Mouse (Mus musculus) liver, embryonic 14.5 days (tissue): ENCODE data around the gene Hoxa6. TPM values are rescaled to one million over a fixed set of nuclear protein-coding genes. Genes with fewer than 3 reads are reported as not detected.

Experiments
- ATAC-seq: fragments of 200-750 bp; cut with Nextera tagmentation; 2 replicates; pipeline ENCODE4 v1.8.0; 2017; ENCODE audit warnings: moderate number of reproducible peaks, mild to moderate bottlenecking, moderate library complexity; ENCODE audit not compliant: insufficient read depth
- DNase-seq, 3 experiments: peaks; one replicate each; pipeline ENCODE4 v3.0.0-alpha.2; 2012 to 2013; ENCODE audit warnings: low read depth in 3 of 3, low spot score in 3 of 3
- H3K27ac ChIP-seq: fragments of 300-500 bp; sonication (generic); 2 replicates; pipeline ENCODE4 v1.5.1; 2014; ENCODE audit warnings: moderate library complexity, mild to moderate bottlenecking, control low read depth, inconsistent platforms
- H3K27me3 ChIP-seq: fragments of 300-500 bp; sonication (generic); 2 replicates; pipeline ENCODE4 v1.6.1; 2014; ENCODE audit warnings: mild to moderate bottlenecking, low read length, moderate library complexity; ENCODE audit not compliant: control insufficient read depth, insufficient read depth
- H3K36me3 ChIP-seq: fragments of 300-500 bp; sonication (generic); replicated peaks from 2 replicates; pipeline ENCODE4 v1.6.1; 2014; ENCODE audit warnings: low read depth; ENCODE audit not compliant: control insufficient read depth, insufficient read depth
- H3K4me1 ChIP-seq, 2 experiments: fragments of 200-500 bp in 1 of 2; fragments of 300-500 bp in 1 of 2; sonication (generic) in 1 of 2; replicated peaks; 2 replicates each; pipeline ENCODE4 v1.6.1; 2012 to 2014; ENCODE audit warnings: antibody characterized with exemption in 1 of 2, inconsistent platforms in 1 of 2, low read length in 1 of 2; ENCODE audit not compliant: control insufficient read depth in 2 of 2, insufficient read depth in 2 of 2
- H3K4me2 ChIP-seq: fragments of 300-500 bp; sonication (generic); 2 replicates; pipeline ENCODE4 v1.6.1; 2014; ENCODE audit warnings: low read depth, mild to moderate bottlenecking, control low read depth, moderate library complexity
- H3K4me3 ChIP-seq, 2 experiments: fragments of 200-500 bp in 1 of 2; fragments of 300-500 bp in 1 of 2; sonication (generic) in 1 of 2; 2 replicates each; pipeline ENCODE4 v1.5.1; 2012 to 2014; ENCODE audit warnings: low read depth in 2 of 2, low read length in 2 of 2, mild to moderate bottlenecking in 2 of 2, control low read depth in 1 of 2, inconsistent platforms in 1 of 2, moderate library complexity in 1 of 2; ENCODE audit not compliant: insufficient read depth in 1 of 2
- H3K9ac ChIP-seq: fragments of 300-500 bp; sonication (generic); replicated peaks from 2 replicates; pipeline ENCODE4 v1.6.1; 2014; ENCODE audit warnings: mild to moderate bottlenecking, control low read depth, moderate library complexity
- H3K9me3 ChIP-seq: fragments of 300-500 bp; sonication (generic); 2 replicates; pipeline ENCODE4 v1.6.1; 2016; ENCODE audit warnings: low read length, mixed read lengths; ENCODE audit not compliant: control insufficient read depth
- CTCF ChIP-seq: IDR thresholded peaks from 2 replicates; pipeline ENCODE4 v1.5.1; 2016; ENCODE audit warnings: antibody characterized with exemption, low read depth, control low read depth
- EP300 ChIP-seq: IDR thresholded peaks from 2 replicates; pipeline ENCODE4 v1.6.1; 2016; ENCODE audit warnings: antibody characterized with exemption, low read depth
- WGBS: fragments of 180-500 bp; shearing (Covaris S2); extraction: QIAGEN DNeasy Blood & Tissue Kit; methylation state at CpG from one replicate; pipeline ENCODE4 v1.1.7; 2014; ENCODE audit not compliant: insufficient replicate concordance; 5-methylcytosine and 5-hydroxymethylcytosine counted together
- microRNA counts: library from miRNA; unstranded; fragments of <30 nt; microRNA quantifications from one replicate; lab custom pipeline; 2016
- microRNA-seq: library from miRNA; unstranded; fragments of <30 nt; microRNA quantifications from one replicate; pipeline ENCODE4, GENCODE M21; 2016
- polyA plus RNA-seq, 2 experiments: library from polyadenylated mRNA; depleted of rRNA in 1 of 2; stranded (reverse) in 1 of 2; unstranded in 1 of 2; fragments of >200 nt; fragmentation: Nextera tagmentation in 1 of 2; extraction: Ambion mirVana in 1 of 2; gene quantifications; 2 replicates each; pipeline versions ENCODE4 v1.2.1 to v1.2.3; 2012 to 2014

Gene Hoxa6
- polyA plus RNA-seq, 2 experiments, result not detected

DNA sequence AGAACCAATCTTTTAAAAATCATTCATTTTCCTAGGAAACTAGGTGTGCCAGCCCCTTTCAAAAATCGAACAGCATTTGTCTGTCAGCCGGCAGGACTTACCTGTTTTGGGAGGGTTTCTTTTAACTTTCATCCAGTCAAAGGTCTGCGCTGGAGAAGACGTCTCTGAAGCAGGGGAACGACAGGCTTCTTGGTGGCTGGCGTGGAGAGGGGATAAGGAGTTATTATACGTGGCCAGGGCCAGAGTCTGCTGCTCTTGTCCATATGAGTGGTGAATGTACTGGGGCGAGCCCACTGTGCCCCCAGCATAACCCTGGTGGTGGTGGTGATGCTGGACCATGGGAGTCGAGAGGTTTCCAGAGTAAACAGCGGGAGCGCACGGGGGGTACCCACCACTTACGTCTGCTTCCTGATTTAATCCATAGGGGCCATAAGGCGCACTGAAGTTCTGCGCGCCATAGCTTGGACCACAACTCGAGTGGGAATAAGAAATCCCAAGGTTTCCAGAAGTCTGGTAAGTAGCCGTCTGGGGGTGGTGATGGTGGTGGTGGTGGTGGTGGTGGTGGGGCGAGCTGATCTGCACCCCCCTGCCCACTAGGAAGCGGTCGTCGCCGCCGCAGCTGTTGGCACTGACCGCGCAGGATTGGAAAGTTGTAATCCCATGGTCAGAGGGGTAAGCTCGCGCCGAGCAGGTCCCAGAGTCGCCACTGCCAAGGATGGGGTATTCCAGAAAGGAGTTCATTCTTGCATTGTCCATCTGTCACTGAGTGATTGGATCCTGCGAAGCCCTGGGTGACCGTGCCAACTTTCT lies 50.9 kb downstream of the Hoxa6 start:
- Histone ChIP-seq H3K27ac (no peak overlapping the region), H3K27me3 (peaks cover 98% of the 10 kb centered on the region), H3K9ac (no peak overlapping the region), H3K4me2 (peak overlapping the region; percentile 67), H3K4me3 (peak overlapping the region; percentile 41 to 57), H3K36me3 (no peaks in the 10 kb centered on the region), H3K4me1 (no peaks in the 10 kb centered on the region; a peak in 1 of 4 replicates), H3K9me3 (no peaks in the 10 kb centered on the region)
- 1% methylated on average over 31 of the region's 32 CpGs for WGBS
- TF ChIP-seq CTCF, result no peak
- no peak for TF ChIP-seq EP300
- DNase-seq (no peak), ATAC-seq (no peak)

DNA sequence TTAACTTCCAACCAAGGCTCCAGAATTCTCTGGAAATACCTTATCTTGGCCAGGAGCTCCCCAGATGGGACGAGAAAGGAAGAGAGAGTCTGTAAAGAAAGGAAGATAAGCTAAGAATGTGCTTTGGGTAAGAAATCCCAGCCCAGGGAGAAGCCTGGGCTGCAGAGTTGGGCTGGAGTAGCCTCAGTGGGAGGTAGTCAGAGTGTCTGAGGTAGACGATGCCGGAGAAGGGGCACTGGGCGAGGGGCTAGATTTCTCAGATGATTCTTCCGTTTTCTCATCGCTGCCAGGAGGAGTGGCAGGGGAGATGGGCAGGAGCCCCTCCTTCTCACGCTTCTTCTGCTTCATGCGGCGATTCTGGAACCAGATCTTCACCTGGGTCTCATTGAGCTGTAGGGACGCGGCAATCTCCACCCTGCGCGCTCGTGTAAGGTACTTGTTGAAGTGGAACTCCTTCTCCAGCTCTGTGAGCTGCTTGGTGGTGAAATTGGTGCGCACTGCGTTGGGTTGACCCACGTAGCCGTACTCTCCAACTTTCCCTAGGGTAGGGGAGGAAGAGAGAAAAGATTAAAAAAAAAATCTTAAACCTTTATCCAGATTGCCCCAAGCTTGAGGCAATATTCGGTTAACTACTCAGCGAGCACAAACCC lies 51.8 kb downstream of the Hoxa6 start:
- DNase-seq (no peak), ATAC-seq (no peak)
- TF ChIP-seq EP300 (no peak), CTCF (no peak)
- Histone ChIP-seq H3K4me3 (no peak overlapping the region), H3K9ac (no peak overlapping the region), H3K4me2 (peak overlapping the region; percentile 4; the same call in 1 of the 2 replicates), H3K27me3 (peaks cover 96% of the 10 kb centered on the region), H3K4me1 (no peaks in the 10 kb centered on the region; a peak in 1 of 4 replicates), H3K36me3 (no peaks in the 10 kb centered on the region), H3K9me3 (no peaks in the 10 kb centered on the region), H3K27ac (no peak overlapping the region)
- 2% methylated on average over 20 of the region's 20 CpGs for WGBS

MicroRNAs encoded within 50 kb of the gene (microRNA counts, 519-probe panel; counts per million panel counts)
- 69.9 counts per million for microRNA mmu-miR-196b (lab: Ali Mortazavi, UCI)

Small RNA genes within 50 kb of the gene (microRNA-seq; reads per million reads assigned to microRNA genes)
- 523 reads per million, percentile 66 among the genes with 10 or more reads in this experiment for gene Mir196b

Other genes starting within 250 kb of the Hoxa6 start
- 5.4 and 10.1 TPM in 2 replicates for gene Skap2, start 196.2 kb downstream of the Hoxa6 start, polyA plus RNA-seq (2012; rRNA removed)
- gene Skap2, start 196.2 kb downstream of the Hoxa6 start, polyA plus RNA-seq (2014; fragmentation: Nextera tagmentation; extraction: Ambion mirVana), result 18.4 and 19.4 TPM in 2 replicates
- gene Hoxa1, start 50.4 kb downstream of the Hoxa6 start, polyA plus RNA-seq (2012; rRNA removed), result 0.21 and 0.33 TPM in 2 replicates
- 0.40 and 0.47 TPM in 2 replicates for gene Hoxa1, start 50.4 kb downstream of the Hoxa6 start, polyA plus RNA-seq (2014; fragmentation: Nextera tagmentation; extraction: Ambion mirVana)
- gene Hoxa2, start 43.9 kb downstream of the Hoxa6 start, polyA plus RNA-seq (2012; rRNA removed), result 0.26 and 0.30 TPM in 2 replicates
- gene Hoxa2, start 43.9 kb downstream of the Hoxa6 start, polyA plus RNA-seq (2014; fragmentation: Nextera tagmentation; extraction: Ambion mirVana), result 0.14 and 0.33 TPM in 2 replicates
- 0.03 and 0.04 TPM in 2 replicates for gene 5730596B20Rik, start 31.2 kb downstream of the Hoxa6 start, polyA plus RNA-seq (2012; rRNA removed)
- gene 5730596B20Rik, start 31.2 kb downstream of the Hoxa6 start, polyA plus RNA-seq (2014; fragmentation: Nextera tagmentation; extraction: Ambion mirVana), result 0.03 TPM in 1 of 2 replicates, not detected in the other
- 0.25 and 0.26 TPM in 2 replicates for gene Hoxa4, start 17.0 kb downstream of the Hoxa6 start, polyA plus RNA-seq (2012; rRNA removed)
- gene Hoxa4, start 17.0 kb downstream of the Hoxa6 start, polyA plus RNA-seq (2014; fragmentation: Nextera tagmentation; extraction: Ambion mirVana), result 0.09 and 0.14 TPM in 2 replicates
- 0.52 and 0.97 TPM in 2 replicates for gene Hoxa5, start 4.1 kb downstream of the Hoxa6 start, polyA plus RNA-seq (2012; rRNA removed)
- gene Hoxa5, start 4.1 kb downstream of the Hoxa6 start, polyA plus RNA-seq (2014; fragmentation: Nextera tagmentation; extraction: Ambion mirVana), result 0.16 and 0.43 TPM in 2 replicates
- gene Hoxa3, start 4.6 kb upstream of the Hoxa6 start, polyA plus RNA-seq (2012; rRNA removed), result 0.37 and 0.43 TPM in 2 replicates
- 0.13 and 0.38 TPM in 2 replicates for gene Hoxa3, start 4.6 kb upstream of the Hoxa6 start, polyA plus RNA-seq (2014; fragmentation: Nextera tagmentation; extraction: Ambion mirVana)
- not detected in 2 replicates for gene Gm28308, start 4.6 kb upstream of the Hoxa6 start, polyA plus RNA-seq (2012; rRNA removed)
- not detected in 2 replicates for gene Gm28308, start 4.6 kb upstream of the Hoxa6 start, polyA plus RNA-seq (2014; fragmentation: Nextera tagmentation; extraction: Ambion mirVana)
- gene Hoxa7, start 13.1 kb upstream of the Hoxa6 start, polyA plus RNA-seq (2012; rRNA removed), result 0.18 and 0.26 TPM in 2 replicates
- 0.18 and 0.23 TPM in 2 replicates for gene Hoxa7, start 13.1 kb upstream of the Hoxa6 start, polyA plus RNA-seq (2014; fragmentation: Nextera tagmentation; extraction: Ambion mirVana)
- 0.58 and 0.76 TPM in 2 replicates for gene Hoxa9, start 22.4 kb upstream of the Hoxa6 start, polyA plus RNA-seq (2012; rRNA removed)
- 0.28 and 0.43 TPM in 2 replicates for gene Hoxa9, start 22.4 kb upstream of the Hoxa6 start, polyA plus RNA-seq (2014; fragmentation: Nextera tagmentation; extraction: Ambion mirVana)
- 0.04 and 0.19 TPM in 2 replicates for gene Hoxa10, start 32.1 kb upstream of the Hoxa6 start, polyA plus RNA-seq (2012; rRNA removed)
- gene Hoxa10, start 32.1 kb upstream of the Hoxa6 start, polyA plus RNA-seq (2014; fragmentation: Nextera tagmentation; extraction: Ambion mirVana), result 0.14 TPM in 1 of 2 replicates, not detected in the other
- 0.03 TPM in 1 of 2 replicates, not detected in the other for gene Hoxa11, start 37.1 kb upstream of the Hoxa6 start, polyA plus RNA-seq (2012; rRNA removed)
- gene Hoxa11, start 37.1 kb upstream of the Hoxa6 start, polyA plus RNA-seq (2014; fragmentation: Nextera tagmentation; extraction: Ambion mirVana), result not detected in 2 replicates
- gene Hoxa13, start 52.2 kb upstream of the Hoxa6 start, polyA plus RNA-seq (2012; rRNA removed), result 0.02 and 0.09 TPM in 2 replicates
- gene Hoxa13, start 52.2 kb upstream of the Hoxa6 start, polyA plus RNA-seq (2014; fragmentation: Nextera tagmentation; extraction: Ambion mirVana), result not detected in 2 replicates
- gene Evx1, start 104.8 kb upstream of the Hoxa6 start, polyA plus RNA-seq (2012; rRNA removed), result 0.03 TPM in 1 of 2 replicates, not detected in the other
- not detected in 2 replicates for gene Evx1, start 104.8 kb upstream of the Hoxa6 start, polyA plus RNA-seq (2014; fragmentation: Nextera tagmentation; extraction: Ambion mirVana)